Mouse (Mus musculus) embryonic facial prominence, embryonic 11.5 days (tissue): ENCODE data around the gene Pdzrn3. TPM values are rescaled to one million over a fixed set of nuclear protein-coding genes. Genes with fewer than 3 reads are reported as not detected.

Experiments
- ATAC-seq: fragments of 200-750 bp; cut with Nextera tagmentation; replicated peaks from 2 replicates; pipeline ENCODE4 v1.8.0; 2017; ENCODE audit warnings: low read depth; ENCODE audit not compliant: insufficient number of reproducible peaks, low FRiP score, low TSS enrichment
- DNase-seq: peaks from one replicate; pipeline ENCODE4 v3.0.0-alpha.2; 2015; ENCODE audit warnings: low spot score
- H3K27ac ChIP-seq: fragments of 300-500 bp; sonication (generic); replicated peaks from 2 replicates; pipeline ENCODE4 v1.5.1; 2014; ENCODE audit warnings: mild to moderate bottlenecking, low read depth, low read length, control low read depth
- H3K27me3 ChIP-seq: fragments of 300-500 bp; sonication (generic); 2 replicates; pipeline ENCODE4 v1.6.1; 2014; ENCODE audit warnings: mild to moderate bottlenecking, low read length, moderate library complexity, mixed read lengths; ENCODE audit not compliant: control insufficient read depth, insufficient read depth
- H3K36me3 ChIP-seq: fragments of 300-500 bp; sonication (generic); replicated peaks from 2 replicates; pipeline ENCODE4 v1.6.1; 2014; ENCODE audit warnings: low read depth, mild to moderate bottlenecking, low read length, moderate library complexity, mixed read lengths; ENCODE audit not compliant: control insufficient read depth, insufficient read depth
- H3K4me1 ChIP-seq: fragments of 300-500 bp; sonication (generic); 2 replicates; pipeline ENCODE4 v1.6.1; 2014; ENCODE audit warnings: low read length, mixed read lengths; ENCODE audit not compliant: control insufficient read depth, insufficient read depth
- H3K4me2 ChIP-seq: fragments of 300-500 bp; sonication (generic); 2 replicates; pipeline ENCODE4 v1.6.1; 2014; ENCODE audit warnings: low read depth, mild to moderate bottlenecking, control low read depth, low read length, moderate library complexity
- H3K4me3 ChIP-seq: fragments of 300-500 bp; sonication (generic); 2 replicates; pipeline ENCODE4 v1.5.1; 2014; ENCODE audit warnings: low read depth, low read length, control low read depth
- H3K9ac ChIP-seq: fragments of 300-500 bp; sonication (generic); replicated peaks from 2 replicates; pipeline ENCODE4 v1.6.1; 2014; ENCODE audit warnings: mild to moderate bottlenecking, control low read depth, low read length
- H3K9me3 ChIP-seq: fragments of 300-500 bp; sonication (generic); replicated peaks from 2 replicates; pipeline ENCODE4 v1.6.1; 2016; ENCODE audit warnings: mild to moderate bottlenecking, low read length, inconsistent platforms, mixed read lengths; ENCODE audit not compliant: control insufficient read depth
- WGBS: fragments of 180-500 bp; shearing (Covaris S2); extraction: QIAGEN DNeasy Blood & Tissue Kit; methylation state at CpG from one replicate; pipeline ENCODE4 v1.1.7; 2014; 5-methylcytosine and 5-hydroxymethylcytosine counted together
- polyA plus RNA-seq: library from polyadenylated mRNA; unstranded; fragments of >200 nt; fragmentation: Nextera tagmentation; extraction: Ambion mirVana; gene quantifications from 2 replicates; pipeline ENCODE4 v1.2.1, GENCODE M21; 2014

Gene Pdzrn3
- 11.9 TPM in 2 replicates for polyA plus RNA-seq

GRCm38 (mm10) chr6:101377167-101377934 lies at the start of gene Pdzrn3:
Pdzrn3 (minus strand) TSS chr6:101377897.
- under 1% methylated on average over 94 of the region's 111 CpGs for WGBS
- Histone ChIP-seq H3K4me1 (peaks cover 6% of the 10 kb centered on the region), H3K9me3 (no peaks in the 10 kb centered on the region), H3K27me3 (no peaks in the 10 kb centered on the region), H3K4me3 (peak within 1 kb of the TSS; percentile 78), H3K27ac (peak within 1 kb of the TSS; percentile 91), H3K9ac (peak within 1 kb of the TSS; percentile 88), H3K36me3 (no peaks in the 10 kb centered on the region), H3K4me2 (peak within 1 kb of the TSS; percentile 91)
- ATAC-seq (peak; percentile 73), DNase-seq (peak; percentile 85)

DNA sequence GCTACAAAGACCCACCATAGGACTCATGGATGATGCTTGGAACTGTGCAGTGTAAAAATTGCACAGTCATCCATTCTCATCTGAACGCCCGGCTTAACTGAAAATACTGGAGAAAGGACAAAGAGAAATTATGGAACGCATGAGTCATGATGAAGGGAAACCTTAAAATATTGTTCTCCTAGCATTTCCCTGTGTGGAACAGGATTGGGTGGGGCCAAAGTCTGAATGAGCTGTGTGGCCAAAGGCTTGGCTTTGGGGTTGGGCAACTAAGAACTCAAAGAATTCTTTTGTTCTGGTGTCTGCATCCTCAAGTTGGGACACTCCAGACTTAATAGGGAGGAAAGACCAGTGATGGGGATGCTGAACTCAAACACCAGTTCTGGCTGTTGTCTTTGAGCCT lies 49.6 kb upstream of the Pdzrn3 start:
- DNase-seq, result no peak
- no peak for ATAC-seq
- Histone ChIP-seq H3K9me3 (no peaks in the 10 kb centered on the region), H3K4me3 (no peak overlapping the region), H3K36me3 (no peaks in the 10 kb centered on the region), H3K4me1 (no peaks in the 10 kb centered on the region), H3K27me3 (no peaks in the 10 kb centered on the region), H3K4me2 (no peak overlapping the region), H3K9ac (no peak overlapping the region), H3K27ac (no peak overlapping the region)
- 89% methylated on average over 3 of the region's 3 CpGs for WGBS

- H3K4me2 ChIP-seq, result no peak overlapping the region
- no peak overlapping the region for H3K27ac ChIP-seq
- no peak overlapping the region for H3K4me3 ChIP-seq
- no peaks in the 10 kb centered on the region for H3K36me3 ChIP-seq
- H3K27me3 ChIP-seq, result no peaks in the 10 kb centered on the region
- no peak overlapping the region for H3K9ac ChIP-seq
- 80% methylated on average over 4 of the region's 4 CpGs for WGBS
- DNase-seq, result no peak
- no peak for ATAC-seq
- no peaks in the 10 kb centered on the region for H3K9me3 ChIP-seq
- H3K4me1 ChIP-seq, result no peaks in the 10 kb centered on the region
These were observed 48.6 kb upstream of the Pdzrn3 start for GRCm38 (mm10) chr6:101426301-101426700.

- Histone ChIP-seq H3K27ac (no peak overlapping the region), H3K27me3 (no peaks in the 10 kb centered on the region), H3K4me2 (no peak overlapping the region), H3K36me3 (no peaks in the 10 kb centered on the region), H3K9me3 (no peaks in the 10 kb centered on the region), H3K9ac (no peak overlapping the region), H3K4me3 (no peak overlapping the region), H3K4me1 (no peaks in the 10 kb centered on the region)
- no peak for ATAC-seq
- no peak for DNase-seq
- 69% methylated on average over 10 of the region's 10 CpGs for WGBS
These were observed 44.6 kb upstream of the Pdzrn3 start for GRCm38 (mm10) chr6:101422084-101422954.

DNA sequence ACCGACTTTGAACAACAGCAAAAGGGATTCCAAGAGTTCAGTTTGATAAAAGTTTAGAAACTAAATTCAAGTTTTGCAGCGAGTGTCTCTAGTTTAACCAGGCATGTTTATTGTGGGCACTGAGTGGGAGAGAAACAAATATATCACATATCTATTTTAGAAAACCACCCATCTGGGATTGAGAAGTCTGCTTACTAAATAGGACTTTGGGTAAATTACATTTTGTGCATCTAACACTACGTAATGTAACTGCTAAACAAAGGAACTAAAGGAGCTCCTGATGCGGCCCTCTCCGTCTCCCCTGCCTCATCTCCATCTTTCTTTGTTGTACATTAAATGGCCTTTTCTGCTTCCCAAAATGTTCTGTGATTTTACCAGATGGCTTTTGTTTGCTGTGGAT lies 40.5 kb upstream of the Pdzrn3 start:
- Histone ChIP-seq H3K27me3 (no peaks in the 10 kb centered on the region), H3K36me3 (no peaks in the 10 kb centered on the region), H3K9me3 (no peaks in the 10 kb centered on the region), H3K4me2 (no peak overlapping the region), H3K4me3 (no peak overlapping the region), H3K9ac (no peak overlapping the region), H3K4me1 (no peaks in the 10 kb centered on the region), H3K27ac (no peak overlapping the region)
- WGBS, result 87% methylated on average over 5 of the region's 5 CpGs
- no peak for DNase-seq
- no peak for ATAC-seq

- H3K27me3 ChIP-seq, result no peaks in the 10 kb centered on the region
- H3K36me3 ChIP-seq, result no peaks in the 10 kb centered on the region
- H3K4me1 ChIP-seq, result no peaks in the 10 kb centered on the region
- no peaks in the 10 kb centered on the region for H3K9me3 ChIP-seq
- ATAC-seq (no peak), DNase-seq (no peak)
- H3K27ac ChIP-seq, result no peak overlapping the region
- H3K4me2 ChIP-seq, result no peak overlapping the region
- WGBS, result 56% methylated on average over 1 of the region's 1 CpGs
- H3K4me3 ChIP-seq, result no peak overlapping the region
- H3K9ac ChIP-seq, result no peak overlapping the region
These were observed 34.0 kb upstream of the Pdzrn3 start for GRCm38 (mm10) chr6:101411701-101412100.

DNA sequence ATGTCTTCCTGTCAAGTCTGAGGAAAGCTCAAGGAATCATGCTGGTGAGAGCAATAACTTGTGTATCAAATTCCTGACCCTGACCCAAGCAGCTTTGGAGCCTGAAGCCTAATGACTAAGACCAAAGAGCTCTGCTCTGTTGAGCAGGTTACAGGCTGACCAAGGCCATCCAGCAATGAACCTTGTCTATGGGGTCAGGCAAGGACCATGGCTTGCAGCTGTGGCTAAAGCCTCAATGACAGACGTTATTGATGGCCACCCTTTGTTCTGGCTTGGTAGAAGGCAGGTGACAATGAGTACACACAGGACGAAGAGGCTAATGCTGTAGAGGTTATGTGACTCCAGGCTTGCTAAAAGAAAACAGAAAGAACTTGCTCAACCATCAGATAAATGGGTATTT lies 33.4 kb upstream of the Pdzrn3 start:
- H3K9me3 ChIP-seq, result no peaks in the 10 kb centered on the region
- 48% methylated on average over 2 of the region's 2 CpGs for WGBS
- no peak overlapping the region for H3K9ac ChIP-seq
- no peak overlapping the region for H3K4me2 ChIP-seq
- no peak overlapping the region for H3K4me3 ChIP-seq
- DNase-seq, result no peak
- no peaks in the 10 kb centered on the region for H3K27me3 ChIP-seq
- H3K27ac ChIP-seq, result no peak overlapping the region
- no peaks in the 10 kb centered on the region for H3K36me3 ChIP-seq
- H3K4me1 ChIP-seq, result no peaks in the 10 kb centered on the region
- no peak; the same call in 1 of the 2 replicates for ATAC-seq

DNA sequence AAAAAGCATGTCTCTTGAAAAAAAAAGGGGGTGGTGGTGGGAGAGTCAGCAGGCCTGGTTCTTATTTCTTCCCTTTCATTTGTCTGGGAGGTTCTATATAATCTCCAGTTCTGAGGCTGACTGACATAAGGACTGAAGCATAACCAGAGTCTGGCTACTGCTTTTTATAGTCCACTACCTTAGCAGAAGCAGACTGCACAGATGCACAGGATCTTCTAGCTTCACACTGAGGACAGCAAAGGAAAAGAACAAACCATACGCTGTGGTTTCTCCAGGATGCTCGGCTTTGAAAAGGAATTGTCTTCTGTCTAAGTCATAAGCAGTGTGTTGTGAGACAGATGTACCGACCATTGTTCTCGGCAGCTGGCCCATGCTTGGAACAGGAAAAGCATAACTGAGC lies 19.0 kb upstream of the Pdzrn3 start:
- no peak overlapping the region for H3K4me3 ChIP-seq
- ATAC-seq (no peak), DNase-seq (no peak)
- H3K36me3 ChIP-seq, result no peaks in the 10 kb centered on the region
- no peak overlapping the region for H3K27ac ChIP-seq
- no peak overlapping the region for H3K4me2 ChIP-seq
- H3K27me3 ChIP-seq, result no peaks in the 10 kb centered on the region
- H3K9me3 ChIP-seq, result no peaks in the 10 kb centered on the region
- WGBS, result 77% methylated on average over 4 of the region's 4 CpGs
- H3K4me1 ChIP-seq, result peaks cover 3% of the 10 kb centered on the region; the same call in 1 of the 2 replicates
- no peak overlapping the region for H3K9ac ChIP-seq
